Mouse (Mus musculus) testis, postnatal 10 days (tissue): Measurements from ENCODE around the gene Rnf19b.

Source experiments
- DNase-seq: peaks from one replicate; pipeline ENCODE4 v3.0.0; 2021; ENCODE audit warnings: low spot score

Rnf19b gene

DNA sequence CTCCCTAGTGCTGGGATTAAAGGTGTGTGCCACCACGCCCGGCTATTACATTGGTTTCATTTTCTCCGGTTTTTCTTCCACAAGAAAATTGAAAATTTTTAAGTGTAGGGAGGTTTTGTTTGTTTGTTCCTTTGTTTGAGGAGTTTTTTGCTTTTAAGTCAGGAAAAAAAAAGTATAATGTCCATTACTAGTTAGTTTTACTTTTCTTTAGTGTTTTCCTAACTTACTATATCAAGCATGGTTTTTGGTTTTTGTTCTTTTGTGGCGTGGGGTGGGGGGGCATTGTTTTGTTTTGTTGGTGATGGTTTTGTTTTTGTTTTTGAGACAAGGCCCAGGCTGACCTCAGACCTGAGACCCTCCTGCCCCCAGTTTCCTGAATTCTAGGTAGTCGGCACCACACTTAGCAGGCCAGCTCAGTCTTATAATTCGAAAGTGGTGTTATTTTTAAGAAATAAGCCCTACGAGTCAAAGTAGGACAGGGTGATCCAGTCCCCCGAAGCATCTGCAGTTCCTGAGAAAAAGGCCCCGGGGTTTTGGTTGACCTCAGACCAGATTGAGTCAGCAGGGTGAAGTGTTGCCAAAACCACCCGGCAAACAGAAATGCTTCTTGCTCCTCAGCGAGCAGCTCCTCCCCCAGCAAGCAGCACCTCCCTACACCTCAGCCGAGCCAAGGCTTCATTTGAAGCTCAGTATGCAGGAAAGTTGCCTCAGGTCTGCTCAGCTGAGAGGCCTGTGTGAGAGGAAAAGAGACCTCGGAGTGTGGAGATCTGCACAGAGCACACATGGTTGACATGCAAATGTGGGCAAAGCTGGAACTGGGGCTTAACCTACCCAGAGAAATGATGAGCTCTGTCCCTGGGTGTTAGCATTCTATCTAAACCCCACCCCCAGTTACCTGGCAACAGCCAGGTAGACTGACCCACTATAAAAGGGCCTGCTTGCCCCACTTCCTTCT is 23.1 kb upstream of the Rnf19b start:
- peak; percentile 67 for DNase-seq

DNA sequence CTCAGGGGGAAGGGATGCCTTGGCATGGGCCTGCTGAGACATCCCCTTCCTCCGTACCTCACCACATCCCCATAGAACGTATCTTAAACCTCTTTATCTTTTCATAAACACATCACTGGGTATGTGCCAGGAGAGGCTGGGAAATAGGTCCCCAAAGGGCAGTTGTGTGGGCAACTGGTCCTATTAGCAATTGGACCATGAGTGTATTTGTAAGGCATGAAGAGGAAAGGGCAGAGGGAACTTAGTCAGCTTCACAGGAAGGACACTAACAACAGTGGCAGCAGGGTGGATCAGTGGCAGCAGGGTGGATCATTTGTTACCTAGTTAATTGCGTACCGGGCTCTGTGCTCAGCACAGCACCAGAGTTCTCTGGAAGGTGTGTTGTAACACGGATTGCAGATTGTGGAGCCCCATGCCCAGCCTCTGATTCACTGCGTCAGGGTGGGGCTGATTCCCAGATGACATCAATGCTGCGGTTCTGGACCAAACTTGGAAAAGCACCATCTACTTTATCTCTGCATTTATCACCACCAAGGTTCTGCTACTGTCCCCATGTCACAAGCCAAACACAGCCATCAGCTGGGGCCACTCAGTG is 22.1 kb upstream of the Rnf19b start:
- DNase-seq: no peak

DNA sequence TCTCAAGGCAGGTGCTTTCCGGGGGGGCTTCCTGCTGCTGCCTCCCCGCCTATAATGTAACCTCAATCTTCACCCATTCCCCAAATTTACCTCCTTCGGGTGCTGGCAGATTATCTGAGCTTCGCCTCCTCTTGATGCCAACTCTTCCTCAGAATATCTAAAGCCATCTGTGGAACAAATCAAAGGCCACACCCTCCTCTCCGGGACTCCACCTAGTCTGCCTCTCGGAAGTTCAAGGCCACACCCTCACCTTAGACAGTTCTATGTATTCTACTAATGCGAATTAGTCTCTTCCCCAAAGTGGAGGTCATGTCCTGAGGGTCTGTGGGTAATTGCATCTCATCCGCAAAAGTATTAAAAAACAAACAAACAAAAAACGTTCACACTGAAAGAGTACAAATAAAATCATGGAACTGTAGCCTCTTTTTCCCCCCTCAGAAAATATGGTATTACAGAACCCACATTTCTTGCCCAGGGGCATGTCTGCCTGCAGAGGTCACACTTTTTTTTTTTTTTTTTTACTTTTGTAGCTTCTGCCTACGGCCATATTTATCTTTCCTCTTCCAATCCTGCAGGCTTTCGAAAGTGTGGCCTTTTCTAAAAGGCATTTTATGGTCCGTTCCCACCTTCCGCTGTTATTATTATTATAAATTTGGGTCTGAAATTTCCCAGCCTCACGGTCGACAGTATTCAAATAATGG is 10.2 kb upstream of the Rnf19b start:
- no peak for DNase-seq

DNA sequence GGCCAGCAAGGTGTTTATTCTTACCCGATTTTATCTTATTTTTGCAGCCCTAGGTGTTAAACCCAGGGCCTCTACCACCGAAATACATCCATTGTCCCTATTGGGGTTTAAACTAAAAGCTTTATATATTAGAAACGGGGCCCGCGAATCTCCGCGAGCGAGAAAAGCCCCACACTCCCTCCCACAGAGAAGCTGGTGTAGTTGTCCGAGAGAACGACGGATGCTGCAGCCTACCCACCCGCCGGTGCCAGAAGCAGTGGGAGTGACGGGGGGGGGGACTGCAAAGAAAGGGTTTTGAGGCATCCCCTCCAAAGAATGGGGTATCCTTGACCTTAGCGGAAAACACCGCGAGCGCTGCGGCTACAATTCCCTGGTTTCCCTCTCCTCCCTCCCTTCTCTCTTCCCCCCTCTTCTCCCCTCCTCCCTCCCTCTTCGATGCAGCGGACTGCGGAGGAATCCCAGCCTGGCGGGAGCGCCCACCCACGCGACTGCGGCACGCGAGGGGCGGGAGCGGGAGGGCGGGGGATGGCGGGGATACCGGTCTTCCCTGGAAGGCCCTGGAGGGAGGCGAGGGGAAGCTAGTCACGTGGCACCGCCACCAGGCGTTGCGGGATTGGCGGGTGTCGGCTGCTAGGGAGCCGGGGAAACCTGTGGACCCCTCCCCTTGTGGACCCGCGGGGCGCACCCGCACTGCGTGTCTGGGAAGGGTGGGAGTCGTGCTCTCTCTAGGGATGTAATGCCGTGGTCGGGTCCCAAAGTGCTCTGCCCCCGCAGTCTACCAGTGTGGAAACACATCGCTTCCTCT is 9.4 kb upstream of the Rnf19b start:
- DNase-seq: peak; percentile 90

DNA sequence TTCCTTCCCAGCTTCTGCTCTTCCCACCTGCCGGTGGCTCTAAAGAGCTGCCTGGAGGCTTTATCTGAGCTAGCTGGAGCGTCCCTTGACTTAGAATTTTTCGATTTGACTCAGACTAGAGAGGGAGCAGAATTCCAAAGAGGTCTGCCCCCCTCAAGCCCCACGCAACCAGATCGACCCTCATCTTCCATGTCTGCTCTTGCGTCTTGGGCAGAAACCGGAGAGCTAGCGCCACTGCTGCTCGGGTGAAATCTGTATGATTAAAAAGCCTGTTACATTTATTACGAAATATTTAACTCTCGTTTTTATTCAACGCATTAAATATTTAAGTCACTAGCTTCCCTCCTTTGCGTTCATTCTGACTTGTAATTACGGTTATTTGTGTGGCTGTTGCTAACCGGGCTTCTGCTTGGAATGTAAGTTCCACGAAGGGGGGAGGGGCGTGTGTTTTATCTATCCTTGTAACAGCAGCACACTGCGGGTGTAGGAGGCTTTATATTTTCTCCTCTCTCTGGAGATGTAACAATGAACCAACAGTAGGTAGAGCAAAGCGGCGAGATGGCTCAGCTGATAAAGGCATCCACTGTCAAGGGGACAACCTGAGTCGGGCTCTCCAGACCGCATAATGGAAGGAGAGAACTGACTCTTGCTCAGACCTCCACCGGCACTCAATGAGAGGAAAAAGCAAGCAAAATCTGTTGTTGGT is 8.6 kb upstream of the Rnf19b start:
- peak; percentile 69 for DNase-seq

DNA sequence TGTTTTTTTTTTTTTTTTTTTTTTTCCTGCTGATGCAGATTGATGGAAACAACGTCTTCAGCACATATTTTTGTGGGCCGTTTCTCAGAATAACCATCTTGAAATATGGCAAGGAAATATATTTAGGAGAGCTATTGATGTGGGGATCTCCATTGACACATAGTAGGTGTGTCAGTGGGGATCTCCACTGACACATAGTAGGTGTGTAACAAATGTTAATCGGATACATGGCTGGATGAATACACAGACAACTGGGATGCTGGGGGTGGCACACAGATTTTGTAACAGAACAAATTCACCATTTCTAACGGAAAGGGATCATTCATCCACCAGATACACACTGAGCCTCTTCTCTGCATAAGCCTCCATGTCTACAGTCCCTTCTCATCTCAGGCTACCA is 7.7 kb upstream of the Rnf19b start:
- DNase-seq: no peak

DNA sequence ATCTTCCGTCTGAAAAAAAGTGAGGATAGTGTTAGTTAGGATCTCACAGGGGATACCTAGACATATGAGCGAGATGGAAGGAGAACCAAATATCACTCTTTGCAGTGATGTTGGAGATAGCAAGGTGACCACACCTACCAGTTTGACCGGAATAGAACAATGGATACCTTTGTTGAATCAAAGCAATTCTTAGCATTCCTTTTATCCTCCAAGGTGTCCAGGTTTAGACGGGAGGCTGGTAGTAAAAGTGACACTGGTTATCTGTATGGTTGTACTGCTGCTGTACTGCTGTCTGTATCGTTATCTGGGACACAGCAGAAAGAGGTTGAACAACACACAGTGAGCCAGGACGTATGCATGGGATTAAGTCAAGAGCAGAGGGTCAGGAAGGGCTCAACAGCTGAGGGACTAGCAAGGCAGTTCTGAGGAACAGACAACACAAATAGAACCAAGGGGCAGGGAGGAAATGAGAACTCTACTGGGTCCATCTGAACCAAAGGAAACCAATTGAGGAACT is 7.1 kb upstream of the Rnf19b start:
- no peak for DNase-seq

DNA sequence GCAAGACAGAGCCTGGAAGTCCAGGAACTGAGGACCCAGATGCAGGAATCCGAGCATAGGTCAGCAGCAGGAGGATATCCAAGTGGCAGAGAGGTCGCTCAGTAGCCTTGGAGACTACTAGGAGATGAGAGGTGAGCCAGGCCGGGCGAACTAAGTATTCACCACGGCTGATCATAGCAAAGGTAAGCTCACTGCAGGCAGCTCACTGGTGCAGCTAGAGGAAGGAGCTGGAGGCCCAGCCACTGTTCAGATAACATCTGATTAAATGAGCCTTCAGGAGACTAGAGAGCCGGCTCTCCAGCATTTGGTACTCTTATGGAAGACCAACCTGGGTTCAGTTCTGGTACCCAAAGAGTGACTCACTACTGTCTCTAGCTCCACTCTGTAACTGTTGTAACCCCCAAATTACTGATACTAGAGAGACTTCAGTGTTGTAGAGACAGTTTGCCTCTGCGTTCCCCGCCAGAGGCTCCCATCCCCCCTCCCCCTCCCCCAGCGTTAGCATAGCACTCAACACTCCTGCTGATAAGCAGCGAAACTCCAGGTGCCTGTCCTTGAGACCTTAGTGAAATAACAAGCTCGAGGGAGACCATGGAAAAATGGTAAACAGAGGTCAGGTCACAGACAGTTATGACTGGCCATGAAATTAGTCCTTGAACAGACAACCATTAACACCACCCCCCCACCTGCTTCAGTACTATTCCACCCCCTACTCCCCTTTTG is 6.4 kb upstream of the Rnf19b start:
- no peak for DNase-seq

DNA sequence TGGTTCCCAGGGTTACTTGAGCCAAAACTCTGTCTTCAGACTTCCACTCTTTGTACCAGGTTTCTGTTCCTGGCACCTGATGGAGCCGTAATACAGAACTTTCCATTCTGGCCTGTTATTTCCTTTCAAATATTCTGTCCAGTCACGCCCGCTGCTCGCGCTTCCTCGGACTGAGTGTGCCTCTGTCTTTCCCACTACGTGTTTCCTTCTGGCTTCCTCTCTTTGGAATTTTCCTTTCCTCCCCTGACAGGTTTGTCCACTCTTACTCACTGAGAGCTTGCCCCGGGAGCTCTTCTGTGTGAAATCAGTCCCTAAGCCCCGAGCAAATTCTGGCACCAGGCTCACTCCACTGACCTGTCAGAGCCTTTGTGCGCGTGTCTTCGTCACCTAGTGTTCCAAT is 3.3 kb upstream of the Rnf19b start:
- no peak for DNase-seq

DNA sequence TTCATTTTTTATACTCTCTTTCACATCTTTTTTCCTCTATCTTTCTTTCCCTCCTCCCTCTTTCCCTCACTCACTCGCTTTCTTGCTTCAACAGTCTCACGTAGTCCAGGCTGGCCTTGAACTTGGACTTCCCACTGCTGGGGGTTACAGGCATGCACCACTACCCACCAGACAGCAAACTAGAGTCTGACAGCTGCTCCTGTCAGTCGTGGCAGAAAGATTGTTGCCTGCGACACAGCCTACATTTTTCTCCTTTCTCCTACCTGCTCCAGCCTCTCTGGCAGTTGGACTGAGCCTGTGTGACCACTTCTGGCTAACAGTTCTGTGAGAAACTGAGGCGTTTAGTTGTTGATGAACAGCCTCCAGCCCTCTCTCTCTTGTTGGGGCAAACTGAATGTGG is 2.5 kb upstream of the Rnf19b start:
- no peak for DNase-seq

DNA sequence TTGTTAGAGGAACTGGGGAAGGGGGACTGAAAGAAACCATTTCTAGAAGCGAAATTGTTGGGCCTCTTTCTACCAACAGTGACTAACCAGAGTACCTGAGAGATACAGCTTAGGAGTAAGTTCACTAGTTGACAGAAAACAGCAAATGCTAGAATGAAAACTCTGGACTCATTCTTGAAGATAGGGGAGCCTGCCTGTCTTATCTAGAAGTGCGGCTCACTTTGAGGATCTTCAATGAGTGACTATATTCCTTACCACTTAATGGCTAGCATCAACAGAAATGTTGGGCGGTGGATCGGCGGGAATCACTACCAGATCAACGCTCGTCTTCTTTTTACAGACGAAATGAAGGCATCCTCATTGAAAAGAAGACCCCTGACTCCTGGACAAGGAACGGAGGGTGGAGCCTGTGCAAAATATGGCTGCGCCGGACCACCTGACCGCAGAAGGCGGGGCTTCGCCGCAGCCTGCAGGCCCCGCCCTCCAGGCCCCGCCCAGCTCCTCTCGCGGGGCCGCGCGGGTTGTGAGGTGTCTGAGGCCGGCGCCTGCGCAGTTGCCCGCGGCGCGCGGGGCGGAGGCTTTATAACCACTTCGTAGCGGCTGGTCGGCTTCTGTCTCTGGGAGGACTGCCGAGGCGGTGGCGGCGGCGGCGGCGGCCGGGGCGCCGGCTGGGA is 401 bp upstream of the Rnf19b start:
- peak; percentile 99 for DNase-seq

DNA sequence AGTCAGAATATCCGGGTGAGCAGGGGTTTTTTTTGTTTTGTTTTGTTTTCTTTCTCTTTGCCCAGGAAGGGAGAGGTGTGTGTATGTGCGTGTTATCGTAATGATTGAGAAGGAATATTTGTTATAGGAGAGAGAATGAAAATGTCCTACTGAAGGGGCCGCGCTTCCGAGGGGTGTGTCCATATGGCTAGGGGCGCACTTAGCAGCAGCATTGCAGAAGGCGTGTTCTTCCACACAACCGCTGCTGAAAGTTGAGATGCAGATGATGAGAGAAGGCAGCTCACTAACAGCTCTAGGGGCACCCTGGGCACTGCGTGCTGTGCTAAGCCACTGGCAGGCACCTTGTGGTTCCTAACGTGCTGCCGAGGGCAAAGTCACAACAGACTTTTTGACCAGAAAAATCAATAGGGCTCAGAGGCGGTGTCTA is 1.1 kb downstream of the Rnf19b start:
- DNase-seq: no peak

DNA sequence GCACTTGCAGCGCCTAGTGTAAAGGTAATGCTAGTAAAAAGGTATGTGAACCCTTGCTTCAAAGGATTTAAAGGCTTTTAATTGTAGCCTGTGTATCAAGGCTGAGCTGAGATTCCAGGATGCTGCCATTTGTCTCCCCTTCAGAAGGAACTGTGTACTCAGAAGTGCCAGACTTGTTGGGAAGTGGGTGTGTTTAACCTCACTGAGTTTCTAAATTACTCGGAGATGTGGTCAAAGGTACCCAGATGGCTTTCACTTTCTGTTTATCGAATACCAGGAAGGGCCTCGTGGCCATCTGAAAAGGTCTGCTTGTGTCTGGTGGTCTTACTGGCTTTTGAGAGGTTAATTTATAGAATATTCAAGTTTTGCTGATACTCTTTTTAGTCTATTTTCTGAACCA is 1.9 kb downstream of the Rnf19b start:
- DNase-seq: no peak

DNA sequence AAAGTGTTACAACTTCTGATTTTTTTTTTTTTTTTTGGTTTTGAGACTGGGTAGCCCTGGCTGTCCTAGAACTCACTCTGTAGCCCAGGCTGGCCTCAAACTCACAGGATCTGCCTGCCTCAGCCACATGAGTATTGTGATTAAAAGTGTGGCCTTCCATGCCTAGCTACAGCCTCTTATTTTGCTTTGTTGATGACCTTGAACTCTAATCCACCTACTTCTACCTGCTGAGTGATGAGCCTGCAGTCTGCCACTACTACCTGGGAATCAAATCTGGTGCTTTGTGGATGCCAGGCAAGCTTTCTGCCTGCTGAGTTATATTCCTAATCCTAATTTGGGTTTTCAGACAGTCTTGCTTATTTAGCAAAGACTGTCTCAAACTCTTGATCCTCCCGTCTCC is 3.4 kb downstream of the Rnf19b start:
- DNase-seq: no peak

DNA sequence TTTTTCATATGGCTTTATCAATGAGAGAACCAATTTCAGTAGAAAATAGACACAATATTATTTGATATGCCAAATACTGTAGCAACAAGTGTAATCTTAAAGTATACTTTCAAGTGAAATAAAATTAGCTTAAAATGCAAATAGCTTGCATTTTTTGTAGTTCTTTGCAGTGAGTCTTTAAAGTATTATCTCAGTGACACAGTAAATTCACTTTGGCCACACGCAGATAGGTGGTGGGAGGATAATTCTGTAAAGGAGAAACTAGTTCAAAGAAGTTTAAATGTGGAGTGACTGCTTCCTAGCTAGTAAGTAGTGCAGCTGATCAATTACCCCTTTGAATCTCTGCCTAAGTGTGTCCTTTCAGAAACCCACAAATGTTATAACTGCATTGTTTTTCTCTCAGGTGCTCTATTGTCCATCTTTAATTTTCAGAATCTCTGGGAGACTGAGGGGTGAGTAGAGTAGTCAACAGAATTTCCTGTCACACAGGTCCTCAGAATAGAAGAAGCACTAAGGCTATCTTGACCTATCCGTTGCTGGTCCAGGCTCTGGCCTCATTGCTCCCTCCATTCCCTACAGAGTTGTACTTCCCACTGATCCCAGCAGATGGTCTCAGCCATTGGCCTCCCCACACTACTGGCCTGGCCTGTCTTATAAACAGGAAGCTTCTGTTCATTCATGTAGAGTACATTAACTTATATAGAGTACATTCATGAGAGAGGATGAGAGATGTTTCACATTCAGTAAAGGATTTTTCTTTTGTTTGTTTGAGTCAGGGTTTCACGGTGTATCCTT is 4.4 kb downstream of the Rnf19b start:
- DNase-seq: no peak

DNA sequence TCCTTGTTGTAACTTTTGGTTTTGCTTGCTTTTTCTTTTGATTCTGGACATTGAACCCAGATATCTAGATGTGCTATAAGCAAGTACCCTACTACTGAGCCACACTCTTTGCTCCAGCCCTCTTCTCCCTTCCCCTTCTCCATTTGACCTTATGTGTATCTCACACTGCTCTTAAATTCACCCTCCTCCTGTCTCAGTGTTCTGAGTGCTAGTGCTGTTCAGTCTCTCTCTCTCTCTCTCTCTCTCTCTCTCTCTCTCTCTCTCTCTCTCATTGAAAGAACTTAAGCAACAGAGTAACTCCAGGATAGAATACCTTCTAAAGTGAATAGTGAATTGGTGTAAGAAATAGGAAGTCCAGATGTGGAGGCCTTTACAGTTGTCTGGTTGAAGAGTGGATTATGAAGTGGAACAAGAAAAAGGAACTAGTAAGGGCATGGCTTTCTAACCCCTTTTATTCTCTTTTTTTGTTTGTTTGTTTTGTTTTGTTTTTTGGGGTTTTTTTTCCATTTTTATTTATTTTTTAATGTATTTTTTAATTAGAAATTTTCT is 7.7 kb downstream of the Rnf19b start:
- no peak for DNase-seq

DNA sequence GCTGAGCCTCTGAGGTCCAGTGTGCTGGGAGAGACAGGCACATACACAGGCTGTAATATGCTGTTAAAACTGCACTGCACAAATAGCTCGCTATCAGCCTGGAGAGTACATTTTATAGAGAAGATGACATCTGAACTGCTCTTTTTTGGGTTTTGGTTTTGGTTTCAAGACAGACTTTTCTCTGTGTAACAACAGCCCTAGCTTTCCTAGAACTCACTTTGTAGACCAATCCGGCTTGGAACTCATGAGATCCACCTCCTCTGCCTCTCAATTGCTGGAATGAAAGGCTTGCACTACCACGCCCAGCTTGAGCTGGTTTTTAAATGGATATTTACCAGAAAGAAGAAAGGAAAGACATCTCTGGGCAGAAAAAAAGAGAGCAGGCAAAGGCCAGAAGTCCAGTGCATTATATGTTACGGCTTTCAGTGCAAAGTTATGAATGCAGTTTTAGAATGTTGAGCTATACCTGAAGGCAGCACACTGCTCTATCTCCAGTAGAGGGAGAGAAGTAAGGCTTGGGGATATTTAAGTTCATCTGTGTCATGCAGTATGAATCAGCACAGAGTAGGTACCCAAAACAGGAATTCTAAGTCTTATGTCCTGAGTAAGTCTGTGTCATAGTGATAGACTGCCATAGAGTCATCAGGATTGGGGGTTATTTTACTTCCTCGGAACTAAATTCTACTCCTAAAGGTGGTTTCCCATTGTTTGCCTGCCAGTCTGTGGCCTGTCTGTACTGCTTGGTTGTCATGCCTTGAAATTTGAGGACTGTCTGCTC is 9.8 kb downstream of the Rnf19b start:
- DNase-seq: no peak

DNA sequence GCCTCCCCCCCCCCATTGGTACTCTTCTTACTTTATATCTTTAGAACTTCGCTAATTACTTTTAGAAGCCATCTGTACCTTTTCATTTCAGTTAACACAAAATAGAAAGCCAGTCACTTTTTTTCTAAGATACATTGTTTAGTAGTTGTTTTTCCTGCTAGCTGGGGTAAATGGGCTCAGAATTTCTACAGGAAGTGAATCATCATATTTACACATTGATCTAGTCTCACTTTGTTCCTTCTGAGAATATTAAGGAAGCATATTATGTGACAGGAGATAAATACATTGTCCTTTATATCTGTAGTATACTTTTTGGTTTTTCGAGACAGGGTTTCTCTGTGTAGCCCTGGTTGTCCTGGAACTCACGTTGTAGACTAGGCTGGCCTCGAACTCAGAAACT is 10.8 kb downstream of the Rnf19b start:
- DNase-seq: no peak
